Comparison of ENCODE assay signal across 16 mouse cellular contexts in the genomic region with DNA sequence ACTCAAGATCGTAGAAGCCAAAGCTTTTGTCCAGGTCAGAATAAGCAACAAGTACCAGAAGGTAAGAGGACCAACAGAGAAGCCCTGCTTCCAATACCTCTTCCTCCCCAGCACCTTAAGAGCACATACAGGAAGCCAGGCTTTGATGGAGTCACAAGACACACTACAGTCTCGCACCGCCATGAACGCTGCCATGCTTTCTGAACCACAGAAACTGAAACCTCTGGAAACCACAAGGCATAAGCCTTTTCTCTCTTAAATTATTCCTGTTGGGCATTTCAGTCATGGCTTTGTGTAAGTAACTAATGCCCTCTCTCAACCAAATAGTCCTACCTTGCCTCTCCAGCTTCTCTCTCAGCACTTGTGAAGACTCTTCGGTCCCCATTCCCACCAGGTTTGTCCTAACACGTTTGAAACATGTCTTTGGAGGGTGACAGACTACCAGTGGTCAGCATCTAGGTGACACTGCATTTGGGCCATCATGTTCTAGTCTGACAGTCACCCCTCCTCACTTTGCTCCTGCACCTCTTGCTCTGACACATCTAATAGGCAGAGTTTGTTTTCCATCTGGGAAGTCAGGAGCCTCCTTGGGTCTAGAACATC.
"Had no signal": no experiment of that assay in that cellular context is flagged by ENCODE, and none has a peak within 500 bp of the region (broad histone marks: within the 10 kb centered on the region; RNA-seq: fewer than 3 reads in every experiment).

No protein-coding gene starts in this region.

- H3K27me3 ChIP-seq: limb, embryonic 12.5 days; liver, embryonic 13.5 days; lung, embryonic 15.5 days; midbrain, embryonic 15.5 days; neural tube, embryonic 13.5 days had no signal

- H3K9ac ChIP-seq: limb, embryonic 12.5 days; liver, embryonic 13.5 days; liver, postnatal 0 days; lung, embryonic 15.5 days; midbrain, embryonic 15.5 days; neural tube, embryonic 13.5 days had no signal

- H3K4me1 ChIP-seq: lung, embryonic 15.5 days had no signal

- ATAC-seq: midbrain, embryonic 15.5 days had no signal

- H3K27ac ChIP-seq: layer of hippocampus, adult 2 months; limb, embryonic 12.5 days; liver, embryonic 13.5 days; lung, embryonic 15.5 days; macrophage; midbrain, embryonic 15.5 days; neural tube, embryonic 13.5 days; stomach, postnatal 0 days had no signal

- H3K4me3 ChIP-seq: layer of hippocampus, adult 2 months; limb, embryonic 12.5 days; liver, embryonic 13.5 days; lung, embryonic 15.5 days; megakaryocyte, embryonic 14.5 days; midbrain, embryonic 15.5 days; neural tube, embryonic 13.5 days had no signal

- H3K36me3 ChIP-seq: limb, embryonic 12.5 days; liver, embryonic 13.5 days; lung, embryonic 15.5 days; midbrain, embryonic 15.5 days; neural tube, embryonic 13.5 days had no signal

- H3K9me3 ChIP-seq: limb, embryonic 12.5 days; liver, embryonic 13.5 days; lung, embryonic 15.5 days; megakaryocyte, embryonic 14.5 days; midbrain, embryonic 15.5 days had no signal

- H3K4me2 ChIP-seq: limb, embryonic 12.5 days; liver, embryonic 13.5 days; lung, embryonic 15.5 days; midbrain, embryonic 15.5 days; neural tube, embryonic 13.5 days had no signal

- DNase-seq: kidney, postnatal 10 days; kidney, postnatal 4 days; liver; liver, embryonic 13.5 days; liver, postnatal 0 days; lung, postnatal 14 days; right cerebral cortex, postnatal 14 days; thymus, postnatal 36 days had no signal
